Mouse (Mus musculus) hindbrain, embryonic 15.5 days (tissue): ENCODE data around the gene Tns1. TPM values are rescaled to one million over a fixed set of nuclear protein-coding genes. Genes with fewer than 3 reads are reported as not detected.
A peak's percentile ranks its signal among the peaks of the same experiment; 100 is the strongest.

Experiments
- ATAC-seq: fragments of 200-750 bp; cut with Nextera tagmentation; 2 replicates; pipeline ENCODE4 v1.8.0; 2017; ENCODE audit warnings: low read depth, moderate number of reproducible peaks, moderate TSS enrichment; ENCODE audit not compliant: low FRiP score
- H3K27ac ChIP-seq: fragments of 300-500 bp; sonication (generic); replicated peaks from 2 replicates; pipeline ENCODE4 v1.5.1; 2015; ENCODE audit warnings: mild to moderate bottlenecking, inconsistent platforms
- H3K27me3 ChIP-seq: fragments of 300-500 bp; sonication (generic); 2 replicates; pipeline ENCODE4 v1.6.1; 2015; ENCODE audit warnings: control low read depth, inconsistent platforms
- H3K36me3 ChIP-seq: fragments of 300-500 bp; sonication (generic); 2 replicates; pipeline ENCODE4 v1.6.1; 2015; ENCODE audit warnings: control low read depth, inconsistent platforms
- H3K4me1 ChIP-seq: fragments of 300-500 bp; sonication (generic); replicated peaks from 2 replicates; pipeline ENCODE4 v1.6.1; 2015; ENCODE audit warnings: control low read depth, inconsistent platforms
- H3K4me2 ChIP-seq: fragments of 300-500 bp; sonication (generic); 2 replicates; pipeline ENCODE4 v1.6.1; 2015; ENCODE audit warnings: moderate library complexity, mild to moderate bottlenecking, inconsistent platforms
- H3K4me3 ChIP-seq: fragments of 300-500 bp; sonication (generic); 2 replicates; pipeline ENCODE4 v1.5.1; 2015; ENCODE audit warnings: mild to moderate bottlenecking, inconsistent platforms
- H3K9ac ChIP-seq: fragments of 300-500 bp; sonication (generic); 2 replicates; pipeline ENCODE4 v1.6.1; 2015; ENCODE audit warnings: inconsistent platforms
- H3K9me3 ChIP-seq: fragments of 300-500 bp; sonication (generic); 2 replicates; pipeline ENCODE4 v1.6.1; 2016; ENCODE audit warnings: control low read depth, inconsistent platforms
- WGBS: fragments of 180-500 bp; shearing (Covaris S2); methylation state at CpG from one replicate; pipeline ENCODE4 v1.1.7; 2015; 5-methylcytosine and 5-hydroxymethylcytosine counted together
- polyA plus RNA-seq: library from polyadenylated mRNA; unstranded; fragments of >200 nt; fragmentation: Nextera tagmentation; extraction: Ambion mirVana; gene quantifications from 2 replicates; pipeline ENCODE4 v1.2.1, GENCODE M21; 2015

Tns1 gene
- polyA plus RNA-seq, 1 experiment from 2014 or later, result 13.5 TPM

DNA sequence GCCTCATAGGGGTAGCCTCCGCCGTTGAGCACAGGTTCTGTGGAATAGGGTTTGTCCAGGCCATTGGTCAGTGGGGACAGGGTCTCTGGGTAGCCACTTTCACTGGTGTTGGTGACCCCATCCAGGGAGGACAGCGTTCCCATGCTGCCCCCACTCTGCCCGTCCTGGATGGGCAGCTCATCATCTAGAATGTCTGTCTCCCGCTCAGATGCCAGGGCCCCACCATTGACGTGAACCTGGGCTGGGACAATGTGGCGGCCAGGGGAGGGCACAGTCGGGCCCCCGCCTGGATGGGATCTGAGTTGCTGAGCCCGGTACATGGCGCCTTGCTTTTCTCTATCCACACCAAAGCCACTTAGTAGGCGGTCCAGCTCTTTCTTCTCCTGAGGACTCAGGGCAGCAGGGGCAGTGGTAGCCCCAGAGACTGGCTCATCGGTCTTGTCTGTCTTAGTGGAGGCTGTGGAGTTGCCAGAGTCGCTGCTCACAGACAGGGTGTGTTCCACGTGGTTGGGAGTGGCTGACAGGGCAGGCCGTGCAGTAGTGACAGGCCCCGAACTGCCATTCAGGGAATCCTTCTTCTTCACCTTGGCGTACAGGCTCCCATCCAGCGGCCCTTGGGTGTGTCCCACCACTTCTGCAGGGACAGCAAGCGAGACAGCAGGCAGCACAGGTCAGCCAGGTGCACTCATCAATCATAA is 170.8 kb downstream of the Tns1 start:
- Histone ChIP-seq H3K27ac (no peak overlapping the region), H3K27me3 (no peaks in the 10 kb centered on the region), H3K9me3 (no peaks in the 10 kb centered on the region), H3K9ac (no peak overlapping the region), H3K4me1 (peaks cover 10% of the 10 kb centered on the region), H3K36me3 (no peaks in the 10 kb centered on the region), H3K4me2 (no peak overlapping the region), H3K4me3 (no peak overlapping the region)
- ATAC-seq, result no peak
- 90% methylated on average over 20 of the region's 20 CpGs for WGBS

DNA sequence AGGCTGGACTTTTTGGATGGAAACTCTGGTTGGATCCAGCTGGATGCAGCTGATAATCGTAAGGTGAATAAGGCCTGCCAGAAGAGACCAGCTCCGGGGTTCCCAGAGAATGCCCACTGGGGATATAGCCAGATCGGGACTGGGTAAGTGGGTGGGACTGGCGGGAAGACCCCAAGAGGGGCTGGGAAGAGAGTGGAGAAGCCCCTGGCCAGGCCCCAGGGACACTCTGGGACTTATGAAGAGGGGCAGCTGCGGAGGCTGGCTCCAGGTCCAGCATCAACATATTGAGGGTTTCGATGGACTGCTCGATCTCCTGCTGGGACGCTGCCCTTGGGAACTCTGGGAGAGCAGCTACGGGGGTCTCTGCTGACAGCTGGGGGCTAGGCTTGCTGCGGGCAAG is 171.7 kb downstream of the Tns1 start:
- no peaks in the 10 kb centered on the region for H3K27me3 ChIP-seq
- no peaks in the 10 kb centered on the region for H3K36me3 ChIP-seq
- H3K4me3 ChIP-seq, result no peak overlapping the region
- ATAC-seq, result no peak
- no peak overlapping the region for H3K9ac ChIP-seq
- WGBS, result 79% methylated on average over 10 of the region's 10 CpGs
- peaks cover 10% of the 10 kb centered on the region for H3K4me1 ChIP-seq
- no peak overlapping the region for H3K27ac ChIP-seq
- no peak overlapping the region for H3K4me2 ChIP-seq
- no peaks in the 10 kb centered on the region for H3K9me3 ChIP-seq

DNA sequence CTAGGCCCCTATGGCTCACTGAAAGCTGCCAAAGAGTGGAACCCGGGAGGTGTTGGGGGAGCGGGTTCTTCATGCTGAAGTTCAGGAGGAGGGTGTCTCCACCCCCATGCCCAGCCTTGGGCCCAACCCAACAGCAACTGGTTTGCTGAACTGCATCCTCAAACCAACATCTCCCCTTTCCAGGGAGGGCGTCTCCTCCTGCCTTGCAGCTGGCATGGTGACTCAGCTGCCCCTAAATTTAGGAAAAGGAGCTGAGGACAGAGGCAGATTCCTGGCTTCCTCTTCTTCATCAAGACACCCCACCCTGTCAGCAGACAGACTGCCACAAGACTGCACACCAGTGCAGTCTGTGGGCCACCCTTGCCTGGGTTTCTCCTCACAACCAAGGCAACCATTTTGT is 173.1 kb downstream of the Tns1 start:
- no peaks in the 10 kb centered on the region for H3K27me3 ChIP-seq
- WGBS, result 92% methylated on average over 3 of the region's 3 CpGs
- H3K9ac ChIP-seq, result no peak overlapping the region
- H3K4me1 ChIP-seq, result peaks cover 10% of the 10 kb centered on the region
- no peak overlapping the region for H3K4me2 ChIP-seq
- H3K27ac ChIP-seq, result no peak overlapping the region
- no peaks in the 10 kb centered on the region for H3K36me3 ChIP-seq
- H3K9me3 ChIP-seq, result no peaks in the 10 kb centered on the region
- ATAC-seq, result no peak
- H3K4me3 ChIP-seq, result no peak overlapping the region

DNA sequence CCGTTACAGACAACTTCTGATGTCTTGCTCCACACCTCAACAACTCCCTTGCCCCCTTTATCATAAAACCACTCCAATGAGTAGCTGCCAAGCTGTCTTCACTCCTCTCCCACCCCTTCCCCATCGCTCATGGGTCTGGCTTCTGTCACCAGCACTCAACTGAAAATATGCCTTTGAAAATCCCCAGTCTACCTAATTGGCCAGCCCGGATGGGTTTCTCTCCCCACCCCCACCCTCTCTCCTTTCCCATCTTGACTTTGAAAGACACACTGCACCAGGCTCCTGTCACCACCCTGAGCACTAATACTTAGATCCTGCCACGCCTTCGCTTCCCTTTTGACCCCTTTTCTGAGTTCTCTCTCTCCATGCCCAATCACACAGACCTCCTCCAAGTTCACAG is 175.5 kb downstream of the Tns1 start:
- no peaks in the 10 kb centered on the region for H3K27me3 ChIP-seq
- no peak overlapping the region for H3K4me3 ChIP-seq
- WGBS, result 83% methylated on average over 5 of the region's 5 CpGs
- ATAC-seq, result no peak
- H3K27ac ChIP-seq, result no peak overlapping the region
- H3K9me3 ChIP-seq, result no peaks in the 10 kb centered on the region
- H3K9ac ChIP-seq, result no peak overlapping the region
- no peaks in the 10 kb centered on the region for H3K36me3 ChIP-seq
- peaks cover 4% of the 10 kb centered on the region; the same call in 1 of the 2 replicates for H3K4me1 ChIP-seq
- H3K4me2 ChIP-seq, result no peak overlapping the region

DNA sequence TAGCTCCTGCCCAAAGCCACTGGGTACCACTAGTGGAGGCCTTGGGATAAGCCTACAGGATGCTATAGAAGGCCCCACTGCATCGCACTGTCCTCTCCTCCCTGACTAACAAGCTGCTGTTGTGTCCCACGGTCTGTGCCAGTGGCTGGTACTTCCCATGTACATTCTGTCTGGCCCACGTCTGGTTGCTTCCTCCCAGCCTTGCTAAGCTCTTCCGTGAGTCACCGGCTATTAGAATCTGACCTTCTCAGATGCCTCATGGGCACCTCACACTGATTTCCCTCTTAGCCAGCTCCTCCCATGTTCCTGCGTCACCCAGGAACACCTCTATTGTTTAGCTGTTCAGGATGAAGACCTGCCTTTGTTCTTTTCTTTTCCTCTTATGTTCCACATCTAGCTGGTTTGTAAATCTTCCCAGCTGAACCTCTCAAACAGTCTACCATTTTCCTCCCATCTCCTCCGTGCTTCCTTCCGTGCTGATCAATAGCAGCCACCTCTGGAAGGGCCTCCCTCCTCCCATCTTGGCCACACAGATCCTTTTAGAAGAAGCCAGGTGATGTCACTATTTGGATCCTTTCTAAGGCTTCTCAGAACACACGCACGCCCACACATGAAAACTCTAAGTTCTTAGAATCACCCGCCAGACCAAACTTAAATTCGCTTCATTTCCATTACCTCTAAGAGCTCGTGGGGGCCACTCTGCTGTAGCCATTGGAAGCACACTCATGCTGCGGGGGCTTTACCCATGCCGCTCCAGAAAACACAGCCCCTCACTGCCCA is 176.5 kb downstream of the Tns1 start:
- Histone ChIP-seq H3K9me3 (no peaks in the 10 kb centered on the region), H3K27me3 (no peaks in the 10 kb centered on the region), H3K4me2 (no peak overlapping the region), H3K36me3 (no peaks in the 10 kb centered on the region), H3K4me1 (peaks cover 11% of the 10 kb centered on the region; the same call in 1 of the 2 replicates), H3K9ac (no peak overlapping the region), H3K4me3 (no peak overlapping the region), H3K27ac (no peak overlapping the region)
- WGBS, result 83% methylated on average over 15 of the region's 15 CpGs
- no peak for ATAC-seq

DNA sequence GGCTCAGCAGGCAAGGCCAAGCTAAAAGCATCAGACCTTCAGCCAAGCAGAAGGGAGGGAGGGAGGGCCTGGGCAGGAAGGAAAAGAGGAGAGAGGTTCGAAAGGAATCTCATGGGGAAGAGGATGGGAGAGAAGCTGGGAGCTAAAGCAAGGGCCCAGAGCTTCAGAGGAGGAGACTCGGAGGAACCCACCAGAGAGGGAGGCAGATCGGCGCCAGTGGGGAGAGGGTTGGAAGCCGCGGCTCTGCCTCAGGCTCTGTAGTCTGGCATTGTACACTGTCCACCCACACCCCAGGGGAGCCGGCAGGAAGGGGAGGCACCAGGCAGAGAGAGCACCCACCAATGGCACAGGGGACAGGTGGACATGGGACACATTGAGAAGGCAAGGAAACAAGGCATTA is 177.5 kb downstream of the Tns1 start:
- Histone ChIP-seq H3K36me3 (no peaks in the 10 kb centered on the region), H3K27me3 (no peaks in the 10 kb centered on the region), H3K4me3 (no peak overlapping the region), H3K4me2 (no peak overlapping the region), H3K27ac (no peak overlapping the region), H3K9ac (no peak overlapping the region), H3K9me3 (no peaks in the 10 kb centered on the region), H3K4me1 (peaks cover 21% of the 10 kb centered on the region; the same call in 1 of the 2 replicates)
- 78% methylated on average over 7 of the region's 7 CpGs for WGBS
- ATAC-seq, result no peak

DNA sequence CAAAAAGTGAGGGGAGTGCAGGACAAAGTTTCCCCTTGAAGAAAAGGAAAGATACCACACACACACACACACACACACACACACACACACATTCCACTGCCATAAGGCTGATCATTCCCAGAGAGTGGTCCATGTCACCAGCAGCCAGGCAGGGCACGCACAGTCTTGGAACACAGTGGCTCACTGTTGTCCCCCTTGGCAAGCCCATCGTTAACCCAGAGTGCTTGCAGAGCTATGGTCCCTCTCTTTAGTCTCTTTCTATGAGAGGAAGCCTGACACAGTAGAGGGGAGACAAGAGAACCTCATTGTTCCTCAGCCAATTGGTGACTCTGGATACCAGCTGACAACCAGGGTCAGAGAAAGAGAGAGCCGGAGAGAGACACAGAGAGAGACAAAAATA is 179.9 kb downstream of the Tns1 start:
- Histone ChIP-seq H3K27ac (peak overlapping the region; percentile 65), H3K36me3 (no peaks in the 10 kb centered on the region), H3K4me1 (peaks cover 21% of the 10 kb centered on the region; the same call in 1 of the 2 replicates), H3K4me3 (no peak overlapping the region), H3K27me3 (no peaks in the 10 kb centered on the region), H3K4me2 (no peak overlapping the region), H3K9ac (no peak overlapping the region), H3K9me3 (no peaks in the 10 kb centered on the region)
- WGBS, result 61% methylated on average over 3 of the region's 3 CpGs
- ATAC-seq, result peak; percentile 84

DNA sequence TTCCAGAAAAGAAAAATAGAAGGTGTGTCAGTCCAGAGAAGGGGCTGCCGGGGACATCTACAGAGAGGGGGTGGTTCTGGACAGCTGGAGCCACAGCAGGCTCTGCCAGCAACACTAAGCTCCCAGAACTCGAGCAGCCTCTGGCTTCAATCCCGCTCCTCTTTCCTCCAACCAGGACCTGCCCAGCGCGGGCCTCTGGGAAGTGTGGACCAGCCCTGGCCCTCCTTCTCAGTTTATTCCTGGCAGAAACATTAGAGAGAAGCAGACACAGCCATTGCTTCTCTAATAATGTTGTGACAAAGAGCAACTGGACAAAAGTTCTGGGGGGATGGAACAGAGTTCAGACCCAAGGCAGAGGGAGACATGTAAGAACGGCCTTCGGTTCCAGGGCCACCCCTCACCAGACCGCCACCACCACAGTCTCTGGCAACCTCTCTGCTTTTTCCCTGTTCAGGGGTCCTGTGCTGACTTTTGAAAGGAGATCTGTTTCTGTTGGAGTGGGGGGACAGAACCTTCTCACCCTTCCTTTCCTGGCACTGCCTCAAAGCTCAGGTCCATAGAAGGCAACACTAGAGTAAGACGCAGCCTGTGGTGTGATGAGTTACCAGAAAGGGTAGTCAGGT is 180.5 kb downstream of the Tns1 start:
- H3K4me1 ChIP-seq, result peaks cover 21% of the 10 kb centered on the region; the same call in 1 of the 2 replicates
- H3K4me2 ChIP-seq, result no peak overlapping the region
- ATAC-seq, result peak; percentile 53; the same call in 1 of the 2 replicates
- H3K27ac ChIP-seq, result peak overlapping the region; percentile 65
- H3K27me3 ChIP-seq, result no peaks in the 10 kb centered on the region
- H3K4me3 ChIP-seq, result no peak overlapping the region
- no peaks in the 10 kb centered on the region for H3K9me3 ChIP-seq
- no peaks in the 10 kb centered on the region for H3K36me3 ChIP-seq
- H3K9ac ChIP-seq, result no peak overlapping the region
- WGBS, result 77% methylated on average over 9 of the region's 9 CpGs

DNA sequence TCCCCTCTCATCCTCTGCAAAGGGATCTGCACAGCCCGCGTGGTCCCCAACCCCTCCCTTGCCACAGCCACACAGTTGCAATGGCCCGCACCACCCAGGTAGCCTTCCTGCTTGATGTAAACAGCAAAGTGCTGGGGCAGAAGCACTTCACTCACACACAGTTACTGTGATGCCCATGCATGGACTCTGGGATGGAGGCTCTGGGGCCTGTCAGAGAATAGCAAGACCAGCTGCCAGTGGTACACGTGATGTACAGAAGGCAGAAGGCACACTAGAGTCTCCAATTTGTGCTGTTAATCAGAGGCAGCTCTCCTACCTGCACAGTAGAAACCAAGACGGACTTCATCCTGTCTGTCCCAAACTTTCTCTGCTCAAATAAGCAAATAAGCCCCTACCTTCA is 181.0 kb downstream of the Tns1 start:
- Histone ChIP-seq H3K9me3 (no peaks in the 10 kb centered on the region), H3K9ac (no peak overlapping the region)

DNA sequence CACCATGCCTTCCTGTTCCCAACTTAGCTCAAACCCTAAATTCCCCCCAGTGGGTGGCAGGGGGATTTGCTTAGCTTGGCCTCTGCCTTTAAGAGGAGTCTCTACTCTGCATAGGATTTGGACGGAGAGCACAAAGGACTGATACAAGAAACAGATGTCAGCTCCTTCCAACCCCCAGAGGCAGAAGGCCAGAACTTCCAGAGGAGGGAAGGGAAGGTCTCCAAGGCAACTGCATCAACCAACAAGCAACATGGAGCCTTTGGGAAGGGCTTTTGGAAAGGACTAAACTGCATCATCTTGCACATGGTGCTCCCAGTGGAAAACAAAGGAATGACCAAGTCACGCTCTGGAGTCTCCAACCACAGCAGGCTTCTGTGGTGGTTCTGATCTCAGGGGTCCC is 182.0 kb downstream of the Tns1 start:
- Histone ChIP-seq H3K4me1 (peaks cover 21% of the 10 kb centered on the region; the same call in 1 of the 2 replicates), H3K4me2 (no peak overlapping the region), H3K36me3 (no peaks in the 10 kb centered on the region), H3K9me3 (no peaks in the 10 kb centered on the region), H3K27me3 (no peaks in the 10 kb centered on the region), H3K27ac (0 out of 2 replicates have a peak overlapping the region, but pooled peaks have one; percentile 1), H3K9ac (no peak overlapping the region), H3K4me3 (no peak overlapping the region)
- no peak for ATAC-seq
- 28% methylated on average over 2 of the region's 2 CpGs for WGBS

More for the DNA sequence above, 181.0 kb downstream of the Tns1 start:
- peaks cover 21% of the 10 kb centered on the region; the same call in 1 of the 2 replicates for H3K4me1 ChIP-seq
- no peak overlapping the region for H3K4me3 ChIP-seq
- no peaks in the 10 kb centered on the region for H3K36me3 ChIP-seq
- no peak overlapping the region for H3K4me2 ChIP-seq
- no peaks in the 10 kb centered on the region for H3K27me3 ChIP-seq
- peak overlapping the region; percentile 65; the same call in 1 of the 2 replicates for H3K27ac ChIP-seq
- WGBS, result 85% methylated on average over 5 of the region's 5 CpGs
- no peak for ATAC-seq

DNA sequence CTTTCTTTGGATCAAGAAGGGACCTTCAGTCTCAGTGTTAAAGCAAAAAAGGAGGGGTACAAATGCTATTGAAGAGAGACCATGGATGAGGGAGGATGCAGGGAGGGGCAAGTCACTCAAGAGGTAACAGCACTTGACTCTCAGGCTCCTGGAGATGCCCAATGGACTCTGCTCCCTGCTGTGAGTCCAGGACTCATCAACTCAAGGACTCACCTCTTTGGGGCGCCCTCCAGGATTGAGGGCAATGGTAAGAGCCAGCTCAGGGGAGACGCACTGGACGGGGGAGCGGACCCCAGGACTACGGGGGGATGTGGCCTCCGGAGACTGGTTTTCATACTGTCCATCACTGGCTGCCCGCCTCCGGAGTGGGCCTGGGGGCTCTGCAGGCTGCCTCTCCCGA is 182.6 kb downstream of the Tns1 start:
- Histone ChIP-seq H3K9ac (no peak overlapping the region), H3K9me3 (no peaks in the 10 kb centered on the region), H3K36me3 (no peaks in the 10 kb centered on the region), H3K27me3 (no peaks in the 10 kb centered on the region), H3K4me3 (no peak overlapping the region), H3K4me1 (peaks cover 21% of the 10 kb centered on the region; the same call in 1 of the 2 replicates), H3K27ac (no peak overlapping the region), H3K4me2 (no peak overlapping the region)
- WGBS, result 72% methylated on average over 9 of the region's 9 CpGs
- no peak for ATAC-seq
